Mouse (Mus musculus): ENCODE results near the gene Uvrag.

The Uvrag gene

GRCm38 (mm10) chr7:99140984-99141918 lies at the start of gene Uvrag:
Gene Uvrag, minus strand, starts transcription at chr7:99141141.
- DNase-seq (ENCODE audit: low read depth): peak; percentile 99

GRCm38 (mm10) chr7:99189885-99190284 lies 48.9 kb upstream of the Uvrag start:
- DNase-seq (ENCODE audit: low read depth): no peak

GRCm38 (mm10) chr7:99188630-99189029 lies 47.7 kb upstream of the Uvrag start:
- DNase-seq (ENCODE audit: low read depth): no peak

- DNase-seq (ENCODE audit: low read depth): no peak
These were observed 46.5 kb upstream of the Uvrag start for GRCm38 (mm10) chr7:99187451-99187850.

GRCm38 (mm10) chr7:99185405-99185804 lies 44.5 kb upstream of the Uvrag start:
- no peak for DNase-seq (ENCODE audit: low read depth)

GRCm38 (mm10) chr7:99183751-99184150 lies 42.8 kb upstream of the Uvrag start:
- no peak for DNase-seq (ENCODE audit: low read depth)

- peak; percentile 65 for DNase-seq (ENCODE audit: low read depth)
These were observed 41.7 kb upstream of the Uvrag start, which contains the start of gene Dgat2 for GRCm38 (mm10) chr7:99182432-99183172. Gene Dgat2, minus strand, starts transcription at chr7:99182719.

- no peak for DNase-seq (ENCODE audit: low read depth)
These were observed 40.9 kb upstream of the Uvrag start for GRCm38 (mm10) chr7:99181619-99182431.

- DNase-seq (ENCODE audit: low read depth): no peak
These were observed 39.2 kb upstream of the Uvrag start for GRCm38 (mm10) chr7:99180162-99180561.

- no peak for DNase-seq (ENCODE audit: low read depth)
These were observed 38.3 kb upstream of the Uvrag start for GRCm38 (mm10) chr7:99179271-99179670.

GRCm38 (mm10) chr7:99177386-99177785 lies 36.4 kb upstream of the Uvrag start:
- no peak for DNase-seq (ENCODE audit: low read depth)

GRCm38 (mm10) chr7:99175666-99176065 lies 34.7 kb upstream of the Uvrag start:
- DNase-seq (ENCODE audit: low read depth): no peak

GRCm38 (mm10) chr7:99175118-99175517 lies 34.2 kb upstream of the Uvrag start:
- DNase-seq (ENCODE audit: low read depth): no peak

- DNase-seq (ENCODE audit: low read depth): no peak
These were observed 33.1 kb upstream of the Uvrag start for GRCm38 (mm10) chr7:99174006-99174405.

GRCm38 (mm10) chr7:99172898-99173297 lies 32.0 kb upstream of the Uvrag start:
- no peak for DNase-seq (ENCODE audit: low read depth)

- no peak for DNase-seq (ENCODE audit: low read depth)
These were observed 31.0 kb upstream of the Uvrag start for GRCm38 (mm10) chr7:99171730-99172463.

- DNase-seq (ENCODE audit: low read depth): no peak
These were observed 29.6 kb upstream of the Uvrag start for GRCm38 (mm10) chr7:99170519-99170918.

- DNase-seq (ENCODE audit: low read depth): no peak
These were observed 28.9 kb upstream of the Uvrag start for GRCm38 (mm10) chr7:99169717-99170403.

- no peak for DNase-seq (ENCODE audit: low read depth)
These were observed 27.8 kb upstream of the Uvrag start for GRCm38 (mm10) chr7:99168756-99169155.

GRCm38 (mm10) chr7:99167939-99168338 lies 27.0 kb upstream of the Uvrag start:
- DNase-seq (ENCODE audit: low read depth): no peak

- no peak for DNase-seq (ENCODE audit: low read depth)
These were observed 25.2 kb upstream of the Uvrag start for GRCm38 (mm10) chr7:99166159-99166558.
